17 mouse cellular contexts compared by ENCODE assay signal in genomic region chr5:59893952-59894724, GRCm38 (mm10).
DNase-seq lines count a peak whose midpoint lies in the region; ATAC-seq and TF ChIP-seq lines count a peak whose summit lies in the region.
"Had no signal": no experiment of that assay in that cellular context is flagged by ENCODE, and none has a peak within 500 bp of the region (broad histone marks: within the 10 kb centered on the region; RNA-seq: fewer than 3 reads in every experiment).

No protein-coding gene starts in this region.

- no peaks in the 10 kb centered on the region for H3K9me3 ChIP-seq in forebrain, embryonic 14.5 days (replicated peaks; ENCODE audit: control insufficient read depth, low read length)
- no peaks in the 10 kb centered on the region for H3K9me3 ChIP-seq in forebrain, embryonic 12.5 days
- no peaks in the 10 kb centered on the region for H3K9me3 ChIP-seq in kidney, postnatal 0 days (replicated peaks; ENCODE audit: low read length)
- H3K9me3 ChIP-seq: embryonic facial prominence, embryonic 13.5 days; heart, embryonic 12.5 days; hindbrain, embryonic 10.5 days; intestine, embryonic 15.5 days had no signal

- no peak overlapping the region for H3K4me3 ChIP-seq in forebrain, embryonic 14.5 days (ENCODE audit: low read depth, low read length)
- H3K4me3 ChIP-seq in forebrain, embryonic 12.5 days (replicated peaks) = no peak overlapping the region
- no peak overlapping the region for H3K4me3 ChIP-seq in kidney, postnatal 0 days (replicated peaks; ENCODE audit: low read depth, low read length)
- H3K4me3 ChIP-seq: embryonic facial prominence, embryonic 13.5 days; gastrocnemius, adult 2 months; heart, embryonic 12.5 days; hindbrain, embryonic 10.5 days; intestine, embryonic 15.5 days had no signal

- TF ChIP-seq CTCF in kidney, postnatal 0 days (IDR thresholded peaks at IDR 0.05; ENCODE audit: low read depth) = no peak

- H3K27me3 ChIP-seq in forebrain, embryonic 14.5 days (replicated peaks; ENCODE audit: control insufficient read depth, insufficient read depth, low read length) = no peaks in the 10 kb centered on the region
- no peaks in the 10 kb centered on the region for H3K27me3 ChIP-seq in forebrain, embryonic 12.5 days
- H3K27me3 ChIP-seq in kidney, postnatal 0 days (ENCODE audit: insufficient read depth, low read length) = no peaks in the 10 kb centered on the region
- H3K27me3 ChIP-seq: embryonic facial prominence, embryonic 13.5 days; heart, embryonic 12.5 days; intestine, embryonic 15.5 days had no signal

- WGBS in forebrain, embryonic 14.5 days = 77% methylated on average over 6 of the region's 6 CpGs
- 86% methylated on average over 6 of the region's 6 CpGs for WGBS in forebrain, embryonic 12.5 days
- WGBS in kidney, postnatal 0 days = 76% methylated on average over 6 of the region's 6 CpGs

- no peak overlapping the region for H3K27ac ChIP-seq in forebrain, embryonic 14.5 days (ENCODE audit: low read depth, low read length)
- H3K27ac ChIP-seq in forebrain, embryonic 12.5 days = no peak overlapping the region
- no peak overlapping the region for H3K27ac ChIP-seq in kidney, postnatal 0 days
- H3K27ac ChIP-seq: embryonic facial prominence, embryonic 13.5 days; gastrocnemius, adult 2 months; hindbrain, embryonic 10.5 days; hindbrain, embryonic 14.5 days; intestine, embryonic 15.5 days had no signal

- H3K4me2 ChIP-seq in forebrain, embryonic 14.5 days (ENCODE audit: low read length) = no peak overlapping the region
- H3K4me2 ChIP-seq in forebrain, embryonic 12.5 days = no peak overlapping the region
- no peak overlapping the region for H3K4me2 ChIP-seq in kidney, postnatal 0 days (ENCODE audit: low read length)
- H3K4me2 ChIP-seq: embryonic facial prominence, embryonic 13.5 days; heart, embryonic 12.5 days; hindbrain, embryonic 14.5 days; intestine, embryonic 15.5 days had no signal

- ATAC-seq in forebrain, embryonic 14.5 days = no peak; the same call in 1 of the 2 replicates
- no peak for ATAC-seq in forebrain, embryonic 12.5 days (ENCODE audit: low FRiP score)
- no peak for ATAC-seq in kidney, postnatal 0 days (replicated peaks; ENCODE audit: low FRiP score, low read depth)
- ATAC-seq: intestine, embryonic 15.5 days had no signal

- H3K9ac ChIP-seq in forebrain, embryonic 14.5 days (ENCODE audit: low read length) = no peak overlapping the region
- H3K9ac ChIP-seq in forebrain, embryonic 12.5 days = no peak overlapping the region
- no peak overlapping the region for H3K9ac ChIP-seq in kidney, postnatal 0 days (ENCODE audit: low read depth, low read length)
- H3K9ac ChIP-seq: embryonic facial prominence, embryonic 13.5 days; heart, embryonic 12.5 days; hindbrain, embryonic 14.5 days; intestine, embryonic 15.5 days had no signal

- H3K4me1 ChIP-seq in forebrain, embryonic 14.5 days (ENCODE audit: control insufficient read depth, insufficient read depth, low read length) = no peaks in the 10 kb centered on the region
- no peaks in the 10 kb centered on the region for H3K4me1 ChIP-seq in forebrain, embryonic 12.5 days
- H3K4me1 ChIP-seq in kidney, postnatal 0 days (replicated peaks; ENCODE audit: insufficient read depth, low read length) = no peaks in the 10 kb centered on the region
- H3K4me1 ChIP-seq: embryonic facial prominence, embryonic 13.5 days; heart, embryonic 12.5 days; hindbrain, embryonic 10.5 days; intestine, embryonic 15.5 days had no signal

- peak; percentile 3 for DNase-seq in cerebellum, adult 9-10 months
- no peak for DNase-seq in cerebellum, postnatal 4 days (ENCODE audit: low spot score in 2 of 2)
- peak; percentile 17 for DNase-seq in forebrain, embryonic 14.5 days (ENCODE audit: low spot score)
- DNase-seq in kidney, postnatal 0 days (ENCODE audit: low spot score) = peak; percentile 0
- no peak for DNase-seq in kidney, adult 8-10 months
- DNase-seq in brain, adult 2 months (ENCODE audit: low read depth, low spot score) = peak; percentile 67
- no peak for DNase-seq in spleen, adult 18-20 months
- DNase-seq: adrenal gland, postnatal 10 days; gastrocnemius, adult 2 months; gastrocnemius, postnatal 25 days; kidney, adult 18-20 months had no signal

- H3K36me3 ChIP-seq in forebrain, embryonic 14.5 days (ENCODE audit: control insufficient read depth, insufficient read depth, low read length) = no peaks in the 10 kb centered on the region
- H3K36me3 ChIP-seq in forebrain, embryonic 12.5 days (replicated peaks) = no peaks in the 10 kb centered on the region
- H3K36me3 ChIP-seq in kidney, postnatal 0 days (ENCODE audit: insufficient read depth, low read length) = no peaks in the 10 kb centered on the region
- H3K36me3 ChIP-seq: embryonic facial prominence, embryonic 13.5 days; heart, embryonic 12.5 days; hindbrain, embryonic 10.5 days; intestine, embryonic 15.5 days had no signal

Comparison
In these comparisons a context has a peak if more than half of its experiments do, and no peak if none do; other contexts are left out.
1. DNase-seq: peak in cerebellum, adult 9-10 months (single experiment), forebrain, embryonic 14.5 days (single experiment), kidney, postnatal 0 days (single experiment) and brain, adult 2 months (single experiment); none in cerebellum, postnatal 4 days (0 of 2), kidney, adult 8-10 months (0 of 2) and spleen, adult 18-20 months (0 of 2).